Mouse (Mus musculus) frontal cortex, adult (tissue): ENCODE measurements around the gene Treh.

Experiments
- ATAC-seq: cut with Nextera tagmentation; 2 replicates; pipeline ENCODE4 v1.9.2; 2017; ENCODE audit warnings: mild to moderate bottlenecking, moderate library complexity, mixed read lengths; ENCODE audit not compliant: low TSS enrichment

The Treh gene

DNA sequence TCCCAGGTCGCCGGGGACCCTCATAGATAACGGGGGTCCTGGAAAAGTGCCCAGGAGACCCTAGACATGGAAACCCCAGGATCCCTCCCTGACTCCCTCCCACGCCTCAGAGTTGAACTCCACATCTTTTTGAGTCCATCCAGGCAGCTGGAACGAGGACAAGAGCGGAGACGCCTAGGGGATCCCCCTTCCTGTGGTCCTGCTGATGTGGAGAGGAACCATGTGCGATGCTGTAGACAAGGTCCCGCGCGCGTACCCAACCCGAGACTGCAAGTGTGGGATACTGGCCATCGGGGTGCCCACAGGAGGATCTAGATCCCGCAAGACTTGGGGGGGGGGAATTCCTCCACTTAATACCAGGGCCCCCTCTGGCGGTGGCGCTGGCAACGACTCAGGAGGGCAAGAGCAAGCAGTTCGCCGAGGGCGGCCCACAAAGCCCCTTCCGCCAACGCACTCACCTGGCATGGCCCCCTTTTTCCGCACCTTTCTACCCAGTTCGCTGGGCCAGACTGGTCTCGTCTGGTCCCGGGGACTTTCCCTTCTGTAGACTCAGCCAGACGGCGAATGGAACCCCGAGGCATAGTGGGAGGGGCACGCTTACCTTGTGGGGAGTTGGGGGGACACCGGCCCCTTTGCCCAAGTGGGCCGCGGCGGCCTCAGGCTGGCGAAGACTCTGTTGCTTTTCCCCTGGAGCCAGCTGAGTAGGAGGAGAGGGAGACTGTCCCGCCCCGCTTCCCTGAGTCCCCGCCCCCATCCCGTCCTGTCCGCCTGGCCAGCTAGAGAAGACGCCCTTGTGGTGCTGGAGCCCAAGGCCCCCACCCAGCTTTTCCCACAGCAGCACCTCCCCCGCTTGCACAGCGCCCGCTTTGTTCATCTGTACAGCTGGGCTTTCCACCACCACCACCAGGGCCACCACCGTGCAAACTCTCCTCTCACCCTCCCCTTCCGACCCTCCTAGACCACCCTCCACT lies 61.8 kb downstream of the Treh start, which contains the start of gene Phldb1:
TSS of gene Phldb1 (minus strand) at position 675 of the 971 bp plus-strand sequence.
- peak; percentile 16; the same call in 1 of the 2 replicates for ATAC-seq

GRCm38 (mm10) chr9:44735886-44736285 lies 62.9 kb downstream of the Treh start:
- ATAC-seq = no peak
